Mouse (Mus musculus): Measurements from ENCODE around the gene Tagln. TPM values are rescaled to one million over a fixed set of nuclear protein-coding genes. Genes with fewer than 3 reads are reported as not detected.
A peak's percentile ranks its signal among the peaks of the same experiment; 100 is the strongest.

The Tagln gene
- total RNA-seq, 2 experiments from 2014 or later: 9.7 to 11.1 TPM

GRCm38 (mm10) chr9:45952057-45952456 lies 16.2 kb upstream of the Tagln start:
- intact Hi-C loops (cut with DNase I): no loop called here

GRCm38 (mm10) chr9:45946872-45947183 lies 11.0 kb upstream of the Tagln start:
- intact Hi-C loops (cut with DNase I): no loop called here
- no peak for DNase-seq (ENCODE audit: extremely low spot score in 1 of 2, low spot score in 2 of 2)

More at GRCm38 (mm10) chr9:45952057-45952456, 16.2 kb upstream of the Tagln start:
- no peak for DNase-seq (ENCODE audit: extremely low spot score in 1 of 2, low spot score in 2 of 2)

DNA sequence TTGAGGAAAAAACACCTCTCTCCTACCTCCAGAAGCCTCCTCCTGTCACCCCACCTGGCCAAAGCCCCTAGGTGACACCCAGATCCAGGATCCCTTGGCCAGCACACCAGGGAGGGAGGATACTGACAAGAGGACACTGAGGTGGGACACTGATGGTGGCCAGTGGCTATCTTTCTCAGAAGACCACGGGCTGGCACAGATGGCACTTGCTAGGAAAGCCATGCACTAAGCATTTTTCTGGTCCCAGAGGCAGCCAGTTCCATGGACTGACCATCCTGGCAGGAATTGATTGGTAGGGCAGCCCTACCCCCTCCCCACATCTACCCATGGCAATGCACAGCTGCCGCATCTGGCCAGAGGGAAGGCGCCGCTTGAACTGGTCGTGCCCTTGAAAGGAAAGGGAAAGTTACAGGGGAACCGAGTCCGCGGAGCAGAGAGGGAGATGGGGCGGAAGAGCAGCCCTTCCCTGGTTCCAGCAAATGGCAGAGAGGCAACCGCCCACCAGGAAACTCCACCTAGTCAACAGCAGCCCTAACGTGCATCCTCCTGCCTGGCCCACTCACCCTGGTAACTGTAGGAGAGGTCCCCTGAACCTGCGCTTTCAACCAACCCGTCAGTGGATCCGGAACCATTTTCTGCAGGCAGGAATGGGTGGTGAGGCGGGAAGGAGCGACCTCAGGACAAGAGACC lies 10.5 kb upstream of the Tagln start:
- intact Hi-C loops (cut with DNase I): no loop called here

GRCm38 (mm10) chr9:45945721-45946120 lies 9.9 kb upstream of the Tagln start:
- no peak for DNase-seq (ENCODE audit: extremely low spot score in 1 of 2, low spot score in 2 of 2)
- intact Hi-C loops (cut with DNase I): no loop called here

More for the DNA sequence above, 10.5 kb upstream of the Tagln start:
- no peak for DNase-seq (ENCODE audit: extremely low spot score in 1 of 2, low spot score in 2 of 2)

- intact Hi-C loops (cut with DNase I): no loop called here
- DNase-seq (ENCODE audit: extremely low spot score in 1 of 2, low spot score in 2 of 2): no peak
These were observed 8.9 kb upstream of the Tagln start for GRCm38 (mm10) chr9:45944506-45945400.

- DNase-seq (ENCODE audit: extremely low spot score in 1 of 2, low spot score in 2 of 2): no peak
- intact Hi-C loops (cut with DNase I): no loop called here
These were observed 8.0 kb upstream of the Tagln start for GRCm38 (mm10) chr9:45943628-45944505.

GRCm38 (mm10) chr9:45942916-45943315 lies 7.1 kb upstream of the Tagln start:
- intact Hi-C loops (cut with DNase I): no loop called here

DNA sequence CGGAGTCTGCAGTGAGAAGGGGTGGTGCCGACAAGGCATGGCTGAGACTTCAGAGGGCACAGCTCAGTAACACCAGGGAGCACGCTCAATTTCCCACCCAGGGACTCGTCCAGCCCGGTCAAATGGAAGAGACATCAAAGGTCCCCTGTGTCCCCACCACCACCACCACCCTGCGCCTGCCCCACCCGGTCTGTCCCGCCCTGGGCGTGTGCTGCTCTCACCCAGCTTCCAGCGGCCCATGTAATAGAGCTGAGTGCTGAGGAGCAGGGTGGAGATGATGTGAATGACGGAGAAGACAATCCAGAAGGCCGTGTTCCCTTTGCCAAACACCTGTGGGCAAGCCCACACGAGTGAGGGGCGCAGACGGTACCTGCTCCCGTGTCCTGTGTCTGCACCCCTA lies 6.6 kb upstream of the Tagln start:
- intact Hi-C loops (cut with DNase I): no loop called here
- DNase-seq (ENCODE audit: extremely low spot score in 1 of 2, low spot score in 2 of 2): no peak

More at GRCm38 (mm10) chr9:45942916-45943315, 7.1 kb upstream of the Tagln start:
- DNase-seq (ENCODE audit: extremely low spot score in 1 of 2, low spot score in 2 of 2): no peak

- intact Hi-C loops (cut with DNase I): no loop called here
- no peak for DNase-seq (ENCODE audit: extremely low spot score in 1 of 2, low spot score in 2 of 2)
These were observed 5.6 kb upstream of the Tagln start for GRCm38 (mm10) chr9:45941329-45941888.

DNA sequence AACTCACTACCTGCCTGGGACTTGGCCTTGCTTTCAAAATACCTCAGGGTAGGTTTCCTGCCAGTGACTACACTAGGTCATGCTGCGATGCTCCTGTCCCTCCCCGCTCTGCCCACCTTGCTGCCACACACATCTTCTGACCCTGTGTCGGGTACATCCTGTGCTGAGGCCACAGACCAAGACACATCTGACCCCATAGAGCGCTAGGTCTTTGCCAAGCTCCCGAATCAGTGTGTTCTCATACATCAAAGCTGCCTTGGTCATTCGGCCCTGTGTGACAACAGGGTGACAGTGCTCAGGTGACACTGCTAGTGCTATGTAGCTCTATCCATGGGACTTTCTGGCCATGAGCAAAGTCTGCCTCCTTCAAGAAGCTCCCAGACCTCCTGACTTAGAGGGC lies 3.9 kb upstream of the Tagln start:
- intact Hi-C loops (cut with DNase I): no loop called here

GRCm38 (mm10) chr9:45938952-45939637 lies 3.2 kb upstream of the Tagln start:
- intact Hi-C loops (cut with DNase I): no loop called here
- no peak for DNase-seq (ENCODE audit: extremely low spot score in 1 of 2, low spot score in 2 of 2)

More for the DNA sequence above, 3.9 kb upstream of the Tagln start:
- no peak for DNase-seq (ENCODE audit: extremely low spot score in 1 of 2, low spot score in 2 of 2)

GRCm38 (mm10) chr9:45938088-45938487 lies 2.2 kb upstream of the Tagln start:
- DNase-seq (ENCODE audit: extremely low spot score in 1 of 2, low spot score in 2 of 2): no peak
- intact Hi-C loops (cut with DNase I): no loop called here

DNA sequence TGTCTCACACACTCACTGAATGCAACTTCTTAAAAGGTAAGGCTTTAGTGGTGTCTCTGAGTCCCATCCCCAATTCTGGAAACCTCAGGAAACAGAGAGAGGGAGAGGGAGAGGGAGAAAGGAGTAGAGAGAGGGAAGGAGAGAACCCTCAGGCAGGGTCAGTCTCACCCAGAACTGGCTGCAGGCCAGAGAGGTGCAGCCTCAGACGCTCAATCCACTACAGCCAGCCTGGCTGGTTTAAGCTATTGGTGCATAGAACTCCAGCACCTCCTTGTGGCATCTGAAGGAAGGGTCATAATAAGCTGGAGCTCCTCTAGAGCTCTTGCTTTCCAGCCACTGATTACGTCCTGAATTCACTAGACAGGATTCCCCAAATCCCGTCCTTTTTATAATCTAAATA lies 1.0 kb upstream of the Tagln start:
- peak in 1 of 2 experiments; percentile 84 for DNase-seq (ENCODE audit: extremely low spot score in 1 of 2, low spot score in 2 of 2)
- intact Hi-C loops (cut with DNase I): no loop called here

- DNase-seq (ENCODE audit: extremely low spot score in 1 of 2, low spot score in 2 of 2): no peak
- intact Hi-C loops (cut with DNase I): no loop called here
These were observed 3.1 kb downstream of the Tagln start for GRCm38 (mm10) chr9:45932571-45933415.

GRCm38 (mm10) chr9:45931958-45932357 lies 3.9 kb downstream of the Tagln start:
- intact Hi-C loops (cut with DNase I): no loop called here
- DNase-seq (ENCODE audit: extremely low spot score in 1 of 2, low spot score in 2 of 2): no peak

DNA sequence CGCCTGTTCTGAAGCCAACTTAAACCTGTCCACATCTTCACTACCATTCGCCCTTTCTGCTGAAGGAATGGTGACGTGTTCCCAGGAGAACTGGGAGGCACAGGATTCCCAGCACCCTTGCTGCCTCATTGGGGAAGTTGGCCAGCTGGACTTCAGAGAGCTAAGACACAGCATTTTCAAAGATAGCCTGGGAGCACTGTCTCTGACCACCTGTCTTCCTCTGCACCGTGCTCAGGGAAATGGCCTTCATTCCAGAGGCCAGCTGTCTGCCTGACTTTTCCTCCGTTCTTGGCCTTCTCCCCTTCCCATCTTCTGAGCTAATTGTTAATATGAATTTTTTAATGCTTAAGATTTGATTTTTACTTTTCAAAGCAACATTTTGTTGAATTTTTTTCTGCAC lies 6.6 kb downstream of the Tagln start:
- peak in 1 of 2 experiments; percentile 11 for DNase-seq (ENCODE audit: extremely low spot score in 1 of 2, low spot score in 2 of 2)

DNA sequence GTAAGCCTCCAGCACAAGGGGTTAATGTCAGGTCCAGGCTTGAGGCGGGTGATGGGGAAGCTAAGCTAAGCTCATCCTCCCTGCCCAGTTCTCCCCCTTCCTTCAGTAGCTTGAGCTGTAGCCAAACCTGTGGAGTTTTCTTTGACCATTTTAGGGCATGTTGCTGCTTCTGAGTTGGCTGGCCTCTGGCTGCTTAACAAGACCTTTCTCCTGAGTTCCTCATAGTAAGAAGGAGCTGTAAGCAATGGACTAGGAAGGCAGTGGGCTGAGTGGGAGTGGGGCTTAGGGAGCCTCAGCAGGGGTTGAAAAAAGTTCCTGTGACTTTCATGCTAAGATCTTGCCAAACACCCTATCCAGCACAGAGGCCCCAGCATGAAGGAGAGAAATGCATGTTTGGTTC lies 16.0 kb downstream of the Tagln start:
- intact Hi-C loops (cut with DNase I): no loop called here
- DNase-seq (ENCODE audit: extremely low spot score in 1 of 2, low spot score in 2 of 2): no peak

More for the DNA sequence above, 6.6 kb downstream of the Tagln start:
- intact Hi-C loops (cut with DNase I): no loop called here
